Mouse (Mus musculus): Measurements from ENCODE around the gene Cpt1c.

Gene Cpt1c

GRCm38 (mm10) chr7:44922530-44922929 is 52.1 kb downstream of the Cpt1c start:
- CTCF ChIA-PET: no interaction called here

GRCm38 (mm10) chr7:44919127-44919526 is 55.5 kb downstream of the Cpt1c start:
- CTCF ChIA-PET: no interaction called here

GRCm38 (mm10) chr7:44918219-44918618 is 56.4 kb downstream of the Cpt1c start:
- CTCF ChIA-PET: no interaction called here

GRCm38 (mm10) chr7:44916881-44917280 is 57.8 kb downstream of the Cpt1c start:
- CTCF ChIA-PET: no interaction called here

- CTCF ChIA-PET: no interaction called here
These were observed 58.5 kb downstream of the Cpt1c start for GRCm38 (mm10) chr7:44916191-44916590.

GRCm38 (mm10) chr7:44915314-44915713 is 59.3 kb downstream of the Cpt1c start:
- CTCF ChIA-PET: no interaction called here

- CTCF ChIA-PET: no interaction called here
These were observed 60.3 kb downstream of the Cpt1c start for GRCm38 (mm10) chr7:44914396-44914795.

All from spleen, embryonic (tissue).